Mouse (Mus musculus) thymus, adult 2 months (tissue): ENCODE data around the gene Rnf39.

ENCODE experiments used
- CTCF ChIP-seq: fragments of 200-500 bp; IDR thresholded peaks from 2 replicates; pipeline ENCODE4 v1.5.1; 2012; ENCODE audit warnings: mild to moderate bottlenecking, control low read depth, low read length, moderate library complexity, borderline replicate concordance; ENCODE audit not compliant: control insufficient read depth, poor library complexity, insufficient read depth; ENCODE audit errors: extremely low read depth
- POLR2A ChIP-seq: fragments of 200-500 bp; IDR thresholded peaks from 2 replicates; pipeline ENCODE4 v1.6.1; 2012; ENCODE audit warnings: mild to moderate bottlenecking, low read length, control low read depth, moderate library complexity; ENCODE audit not compliant: control insufficient read depth, poor library complexity, insufficient read depth; ENCODE audit errors: extremely low read depth

DNA sequence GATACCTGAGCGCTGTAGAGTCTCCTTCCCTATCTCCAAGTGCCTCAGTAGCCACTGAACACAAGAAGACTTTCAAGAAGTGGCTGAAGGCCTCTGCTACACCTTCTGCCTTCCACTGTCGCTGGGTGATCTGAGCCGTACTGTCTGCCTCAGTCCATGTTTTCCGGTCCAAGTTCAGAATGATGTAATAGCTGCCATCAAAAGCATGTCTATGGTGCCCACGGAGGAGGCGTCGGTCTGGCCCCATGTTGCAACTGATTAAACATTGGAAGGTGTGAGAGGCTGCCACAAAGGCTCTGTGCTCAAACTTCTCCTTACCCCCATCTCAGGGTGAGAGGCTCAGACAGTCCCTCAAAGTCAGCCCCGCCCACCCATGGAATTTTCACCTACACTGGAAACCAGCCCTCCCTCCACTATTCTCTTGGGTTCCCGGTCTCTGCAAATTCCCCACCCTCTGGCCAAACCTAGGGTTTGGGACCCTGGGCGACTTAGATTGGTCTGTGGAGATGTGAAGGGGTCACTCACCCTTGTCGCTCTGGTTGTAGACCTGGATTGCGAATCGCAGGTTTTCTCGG lies 27.7 kb downstream of the Rnf39 start:
- TF ChIP-seq CTCF (no peak), POLR2A (no peak)
